Mouse (Mus musculus) heart, embryonic 11.5 days (tissue): Measurements from ENCODE around the gene Abca14. TPM values are rescaled to one million over a fixed set of nuclear protein-coding genes. Genes with fewer than 3 reads are reported as not detected.
A peak's percentile ranks its signal among the peaks of the same experiment; 100 is the strongest.

Source experiments
- ATAC-seq: fragments of 200-750 bp; cut with Nextera tagmentation; replicated peaks from 2 replicates; pipeline ENCODE4 v1.8.0; 2017; ENCODE audit warnings: moderate library complexity; ENCODE audit not compliant: insufficient number of reproducible peaks, low FRiP score, low TSS enrichment
- H3K27ac ChIP-seq: fragments of 300-500 bp; sonication (generic); 2 replicates; pipeline ENCODE4 v1.5.1; 2014; ENCODE audit warnings: mild to moderate bottlenecking, low read depth, low read length
- H3K27me3 ChIP-seq: fragments of 300-500 bp; sonication (generic); 2 replicates; pipeline ENCODE4 v1.6.1; 2014; ENCODE audit warnings: mild to moderate bottlenecking, low read length, mixed read lengths; ENCODE audit not compliant: control insufficient read depth, insufficient read depth
- H3K36me3 ChIP-seq: fragments of 300-500 bp; sonication (generic); 2 replicates; pipeline ENCODE4 v1.6.1; 2014; ENCODE audit warnings: mild to moderate bottlenecking, low read length, moderate library complexity, mixed read lengths; ENCODE audit not compliant: control insufficient read depth, insufficient read depth
- H3K4me1 ChIP-seq: fragments of 300-500 bp; sonication (generic); 2 replicates; pipeline ENCODE4 v1.6.1; 2014; ENCODE audit warnings: low read length; ENCODE audit not compliant: control insufficient read depth, insufficient read depth
- H3K4me2 ChIP-seq: fragments of 300-500 bp; sonication (generic); 2 replicates; pipeline ENCODE4 v1.6.1; 2014; ENCODE audit warnings: mild to moderate bottlenecking, moderate library complexity
- H3K4me3 ChIP-seq: fragments of 300-500 bp; sonication (generic); 2 replicates; pipeline ENCODE4 v1.5.1; 2014; ENCODE audit warnings: low read depth, low read length
- H3K9ac ChIP-seq: fragments of 300-500 bp; sonication (generic); 2 replicates; pipeline ENCODE4 v1.6.1; 2014; ENCODE audit warnings: mild to moderate bottlenecking, low read depth, low read length, moderate library complexity
- H3K9me3 ChIP-seq: fragments of 300-500 bp; sonication (generic); replicated peaks from 2 replicates; pipeline ENCODE4 v1.6.1; 2016; ENCODE audit warnings: low read length; ENCODE audit not compliant: control insufficient read depth
- WGBS: fragments of 180-500 bp; shearing (Covaris S2); extraction: QIAGEN DNeasy Blood & Tissue Kit; methylation state at CpG from one replicate; pipeline ENCODE4 v1.1.7; 2014; ENCODE audit not compliant: insufficient replicate concordance; 5-methylcytosine and 5-hydroxymethylcytosine counted together
- polyA plus RNA-seq: library from polyadenylated mRNA; unstranded; fragments of >200 nt; fragmentation: Nextera tagmentation; extraction: Ambion mirVana; gene quantifications from 2 replicates; pipeline ENCODE4 v1.2.1, GENCODE M21; 2014

Gene Abca14
- polyA plus RNA-seq, 1 experiment from 2014 or later, result not detected

DNA sequence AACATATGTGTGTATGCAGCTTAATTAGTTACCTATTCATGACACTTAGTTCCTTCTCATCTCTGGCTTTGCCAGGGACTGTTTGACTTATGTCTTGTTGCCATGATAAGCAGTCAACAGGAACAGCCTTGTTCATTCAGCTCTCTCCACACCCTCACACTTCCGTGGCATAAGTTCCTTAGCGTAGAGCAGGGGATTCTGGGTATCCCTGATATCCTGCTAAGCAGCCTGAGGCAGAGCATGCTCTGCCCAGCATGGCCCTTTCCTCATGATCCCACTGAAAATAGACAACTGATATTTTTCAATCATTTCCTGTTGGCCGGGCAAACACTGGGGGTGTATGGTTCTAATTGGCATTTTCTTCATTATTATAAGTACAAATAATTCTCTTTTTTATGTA, 26.1 kb upstream of the Abca14 start:
- no peak overlapping the region for H3K4me2 ChIP-seq
- ATAC-seq, result no peak
- H3K27ac ChIP-seq, result no peak overlapping the region
- H3K36me3 ChIP-seq, result no peaks in the 10 kb centered on the region
- H3K9ac ChIP-seq, result no peak overlapping the region
- no peaks in the 10 kb centered on the region for H3K9me3 ChIP-seq
- no peaks in the 10 kb centered on the region for H3K4me1 ChIP-seq
- no peaks in the 10 kb centered on the region for H3K27me3 ChIP-seq
- no peak overlapping the region for H3K4me3 ChIP-seq
- 71% methylated on average over 3 of the region's 3 CpGs for WGBS

GRCm38 (mm10) chr7:120178935-120179334, 24.8 kb upstream of the Abca14 start:
- Histone ChIP-seq H3K9ac (no peak overlapping the region), H3K4me3 (no peak overlapping the region), H3K36me3 (no peaks in the 10 kb centered on the region), H3K4me2 (no peak overlapping the region), H3K4me1 (no peaks in the 10 kb centered on the region), H3K27ac (no peak overlapping the region), H3K9me3 (no peaks in the 10 kb centered on the region), H3K27me3 (no peaks in the 10 kb centered on the region)
- ATAC-seq, result no peak
- WGBS, result 17% methylated on average over 2 of the region's 2 CpGs

DNA sequence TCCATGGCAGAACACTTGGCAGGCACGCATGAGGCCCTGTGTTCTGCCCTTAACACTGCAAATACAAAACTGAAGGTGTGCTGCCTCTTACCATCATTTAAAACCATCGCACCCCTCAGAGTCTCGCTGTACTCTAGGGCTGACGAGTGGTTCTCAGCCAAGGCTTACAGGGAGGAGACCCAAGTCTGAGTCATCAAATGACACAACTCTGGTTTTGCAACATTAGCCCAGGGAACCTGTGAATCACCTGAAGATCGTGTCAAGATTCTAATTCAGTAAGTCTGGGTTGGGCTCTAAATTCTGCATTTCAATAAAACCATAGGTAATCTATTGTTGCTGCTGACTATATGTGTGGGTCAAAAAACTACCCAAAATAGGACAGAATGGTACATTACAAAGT, 23.2 kb upstream of the Abca14 start:
- H3K27ac ChIP-seq, result no peak overlapping the region
- no peaks in the 10 kb centered on the region for H3K36me3 ChIP-seq
- H3K9ac ChIP-seq, result no peak overlapping the region
- H3K4me1 ChIP-seq, result no peaks in the 10 kb centered on the region
- H3K27me3 ChIP-seq, result no peaks in the 10 kb centered on the region
- H3K4me3 ChIP-seq, result no peak overlapping the region
- ATAC-seq, result no peak
- 76% methylated on average over 5 of the region's 5 CpGs for WGBS
- no peak overlapping the region for H3K4me2 ChIP-seq
- H3K9me3 ChIP-seq, result no peaks in the 10 kb centered on the region

DNA sequence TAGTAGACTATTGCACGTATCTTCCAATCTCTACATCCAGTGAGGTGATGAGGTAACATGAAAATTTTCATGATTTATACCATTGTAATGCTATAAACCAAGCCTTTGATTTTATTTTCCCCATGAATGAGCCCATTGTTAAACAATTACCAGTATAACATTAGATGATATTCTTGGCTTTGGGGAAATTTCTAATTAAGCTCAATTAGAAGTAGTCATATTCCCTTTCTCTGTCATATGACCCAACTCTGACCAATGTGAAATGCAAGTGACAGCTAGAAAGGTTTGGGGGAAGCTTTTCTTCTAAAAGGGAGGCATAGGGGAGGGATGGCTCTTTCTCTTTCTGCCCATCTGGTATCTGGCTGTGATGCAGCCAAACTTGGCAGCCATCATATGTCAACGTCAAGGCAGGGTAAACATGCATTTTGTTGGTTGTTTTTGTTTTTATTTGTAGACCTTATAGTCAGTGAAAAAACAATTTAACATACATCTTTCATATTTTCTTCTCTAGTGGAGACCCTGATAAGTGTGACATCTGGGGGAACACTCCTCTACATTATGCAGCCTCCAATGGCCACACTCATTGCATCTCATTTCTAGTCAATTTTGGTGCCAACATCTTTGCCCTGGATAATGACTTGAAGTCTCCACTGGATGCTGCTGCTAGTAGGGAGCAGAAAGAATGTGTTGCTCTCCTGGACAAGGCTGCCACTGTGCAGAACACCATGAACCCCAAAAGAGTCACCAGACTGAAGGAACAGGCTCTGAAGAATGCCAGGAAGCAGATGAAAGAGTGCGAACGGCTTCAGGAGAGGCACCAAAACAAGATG, 22.1 kb upstream of the Abca14 start:
- ATAC-seq, result no peak
- Histone ChIP-seq H3K36me3 (no peaks in the 10 kb centered on the region), H3K4me2 (no peak overlapping the region), H3K27ac (no peak overlapping the region), H3K4me1 (no peaks in the 10 kb centered on the region), H3K9ac (no peak overlapping the region), H3K9me3 (no peaks in the 10 kb centered on the region), H3K27me3 (no peaks in the 10 kb centered on the region), H3K4me3 (no peak overlapping the region)
- WGBS, result 87% methylated on average over 4 of the region's 4 CpGs

GRCm38 (mm10) chr7:120182891-120183290, 20.9 kb upstream of the Abca14 start:
- H3K4me2 ChIP-seq, result no peak overlapping the region

GRCm38 (mm10) chr7:120188946-120189345, 14.8 kb upstream of the Abca14 start:
- no peak overlapping the region for H3K27ac ChIP-seq
- no peaks in the 10 kb centered on the region for H3K36me3 ChIP-seq
- no peaks in the 10 kb centered on the region for H3K9me3 ChIP-seq
- no peaks in the 10 kb centered on the region; the same call in none of the 2 replicates for H3K4me1 ChIP-seq
- H3K9ac ChIP-seq, result no peak overlapping the region
- no peak for ATAC-seq
- H3K4me3 ChIP-seq, result no peak overlapping the region
- WGBS, result 84% methylated on average over 5 of the region's 5 CpGs
- H3K4me2 ChIP-seq, result no peak overlapping the region
- H3K27me3 ChIP-seq, result no peaks in the 10 kb centered on the region

More at GRCm38 (mm10) chr7:120182891-120183290, 20.9 kb upstream of the Abca14 start:
- Histone ChIP-seq H3K9me3 (no peaks in the 10 kb centered on the region), H3K36me3 (no peaks in the 10 kb centered on the region), H3K4me1 (no peaks in the 10 kb centered on the region), H3K9ac (no peak overlapping the region), H3K4me3 (no peak overlapping the region), H3K27ac (no peak overlapping the region), H3K27me3 (no peaks in the 10 kb centered on the region)
- no peak for ATAC-seq

DNA sequence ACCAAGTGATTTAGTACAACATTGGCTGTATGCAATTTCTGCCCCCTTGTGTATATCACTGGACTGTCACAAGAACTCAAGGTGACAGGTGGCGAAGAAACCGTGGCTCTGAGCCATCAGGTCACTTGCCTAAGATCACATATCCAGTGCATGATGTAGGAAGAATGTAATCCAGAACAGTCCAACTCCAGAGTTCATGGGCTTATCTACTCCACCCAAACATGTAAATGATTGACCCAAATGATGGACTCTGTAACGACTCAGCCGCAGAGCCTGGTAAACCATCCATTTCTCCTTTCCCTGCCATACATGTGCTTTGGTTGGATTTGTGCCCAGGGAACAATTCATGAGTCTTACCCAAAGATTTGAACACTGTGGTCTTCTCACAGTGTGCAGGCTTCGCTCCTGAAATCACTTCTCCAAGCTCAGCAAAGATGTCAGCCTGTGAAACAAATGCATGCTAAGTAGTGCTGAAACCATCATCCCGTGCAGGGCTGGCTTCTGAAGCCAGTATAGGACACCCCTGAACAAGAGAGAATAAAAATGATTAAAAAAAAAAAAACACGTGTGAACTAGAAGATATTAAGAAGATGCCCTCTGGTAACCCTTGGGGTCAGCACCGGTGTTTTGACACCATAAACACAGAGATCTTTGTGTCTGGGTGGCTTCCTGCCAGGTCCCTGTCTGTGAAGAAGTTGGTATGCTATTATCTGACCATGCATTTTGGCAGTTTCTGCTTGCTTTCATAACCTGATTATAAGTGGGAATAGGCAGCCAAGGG, 14.2 kb upstream of the Abca14 start:
- no peak overlapping the region for H3K4me2 ChIP-seq
- H3K9ac ChIP-seq, result no peak overlapping the region
- no peaks in the 10 kb centered on the region for H3K36me3 ChIP-seq
- H3K27me3 ChIP-seq, result no peaks in the 10 kb centered on the region
- no peak for ATAC-seq
- H3K9me3 ChIP-seq, result no peaks in the 10 kb centered on the region
- no peak overlapping the region for H3K27ac ChIP-seq
- WGBS, result 61% methylated on average over 8 of the region's 8 CpGs
- no peaks in the 10 kb centered on the region; the same call in none of the 2 replicates for H3K4me1 ChIP-seq
- H3K4me3 ChIP-seq, result no peak overlapping the region

GRCm38 (mm10) chr7:120190150-120190665, 13.6 kb upstream of the Abca14 start:
- Histone ChIP-seq H3K4me2 (peak overlapping the region; percentile 4; the same call in 1 of the 2 replicates), H3K27me3 (no peaks in the 10 kb centered on the region), H3K36me3 (no peaks in the 10 kb centered on the region), H3K27ac (no peak overlapping the region), H3K9ac (no peak overlapping the region), H3K4me1 (no peaks in the 10 kb centered on the region; the same call in none of the 2 replicates), H3K9me3 (no peaks in the 10 kb centered on the region), H3K4me3 (no peak overlapping the region)
- peak; percentile 42; the same call in 1 of the 2 replicates for ATAC-seq
- WGBS, result 21% methylated on average over 8 of the region's 8 CpGs
